In genomic region chr4:59035786-59036350, GRCm38 (mm10) we compare ENCODE assay signal across 8 mouse cellular contexts. TPM values are rescaled to one million over a fixed set of nuclear protein-coding genes. Genes with fewer than 3 reads are reported as not detected.
A peak's percentile ranks its signal among the peaks of the same experiment; 100 is the strongest.
DNase-seq lines count a peak whose midpoint lies in the region; ATAC-seq and TF ChIP-seq lines count a peak whose summit lies in the region.

No protein-coding gene starts in this region.

- H3K27ac ChIP-seq in kidney, embryonic 15.5 days, result peak overlapping the region; percentile 75; the same call in 1 of the 2 replicates
- peak overlapping the region; percentile 96 for H3K27ac ChIP-seq in hindbrain, postnatal 0 days

- H3K4me2 ChIP-seq in kidney, embryonic 15.5 days, result peak overlapping the region; percentile 86
- peak overlapping the region; percentile 64 for H3K4me2 ChIP-seq in hindbrain, postnatal 0 days (ENCODE audit: low read depth, low read length)

- H3K4me3 ChIP-seq in kidney, embryonic 15.5 days (replicated peaks), result peak overlapping the region; percentile 88
- H3K4me3 ChIP-seq in hindbrain, postnatal 0 days (ENCODE audit: low read length), result peak overlapping the region; percentile 80

- peak overlapping the region; percentile 83 for H3K9ac ChIP-seq in kidney, embryonic 15.5 days
- H3K9ac ChIP-seq in hindbrain, postnatal 0 days (replicated peaks; ENCODE audit: low read length), result peak overlapping the region; percentile 87

- no peaks in the 10 kb centered on the region for H3K27me3 ChIP-seq in kidney, embryonic 15.5 days
- H3K27me3 ChIP-seq in hindbrain, postnatal 0 days (ENCODE audit: insufficient read depth, low read length), result no peaks in the 10 kb centered on the region

- TF ChIP-seq CTCF in hindbrain, postnatal 0 days (IDR thresholded peaks at IDR 0.05; ENCODE audit: low read depth), result no peak

- no peak for DNase-seq in kidney, adult 18-20 months
- DNase-seq in CD4-positive helper T cell, adult 2 months (ENCODE audit: low read depth, low spot score), result peak; percentile 4
- peak; percentile 33 for DNase-seq in cerebellum, adult 9-10 months
- peak; percentile 8 for DNase-seq in hindbrain, postnatal 0 days (ENCODE audit: low spot score)
- no peak for DNase-seq in adrenal gland, adult 2 months
- DNase-seq in kidney, adult 8-10 months, result no peak

- H3K36me3 ChIP-seq in kidney, embryonic 15.5 days, result peaks cover 22% of the 10 kb centered on the region
- H3K36me3 ChIP-seq in hindbrain, postnatal 0 days (ENCODE audit: insufficient read depth, low read length), result no peaks in the 10 kb centered on the region

- 57% methylated on average over 18 of the region's 18 CpGs for WGBS in kidney, embryonic 15.5 days
- 53% methylated on average over 18 of the region's 18 CpGs for WGBS in hindbrain, postnatal 0 days

- peak; percentile 8; the same call in 1 of the 2 replicates for ATAC-seq in kidney, embryonic 15.5 days (replicated peaks; ENCODE audit: low FRiP score)
- peak; percentile 11; the same call in 1 of the 2 replicates for ATAC-seq in hindbrain, postnatal 0 days
- peak; percentile 9; the same call in 1 of the 2 replicates for ATAC-seq in monocyte, adult 5-6 weeks (replicated peaks; ENCODE audit: insufficient number of reproducible peaks, low FRiP score, low TSS enrichment, poor library complexity, severe bottlenecking)

- peaks cover 15% of the 10 kb centered on the region for H3K4me1 ChIP-seq in kidney, embryonic 15.5 days
- H3K4me1 ChIP-seq in hindbrain, postnatal 0 days (ENCODE audit: insufficient read depth, low read length), result peaks cover 4% of the 10 kb centered on the region; the same call in 1 of the 2 replicates

- H3K9me3 ChIP-seq in kidney, embryonic 15.5 days (replicated peaks), result no peaks in the 10 kb centered on the region
- H3K9me3 ChIP-seq in hindbrain, postnatal 0 days (ENCODE audit: low read length), result no peaks in the 10 kb centered on the region

RNA-seq across cellular contexts. Expression of gene Gng10, which starts 1.0 kb away (rescaled TPM):
- polyA plus RNA-seq in kidney, embryonic 15.5 days (2015; fragmentation: Nextera tagmentation; extraction: Ambion mirVana), result 101 and 105 TPM in 2 replicates
- 86.0 and 104 TPM in 2 replicates for total RNA-seq in hindbrain, postnatal 0 days (2014; rRNA removed)
- polyA plus RNA-seq in hindbrain, postnatal 0 days (2015; fragmentation: Nextera tagmentation; extraction: Ambion mirVana), result 184 and 189 TPM in 2 replicates
- total RNA-seq in monocyte, adult 5-6 weeks (2017), result 76.3 to 133 TPM (median 119 TPM) in 3 replicates
- total RNA-seq in adrenal gland, adult 2 months (2021), result 10 to 100 TPM; 25.1 to 38.3 TPM
- polyA plus RNA-seq in adrenal gland, adult 2 months (2012; rRNA removed), result 21.4 and 27.8 TPM in 2 replicates

RNA-seq across cellular contexts. Expression of gene Gm20503, which starts 32.9 kb away (rescaled TPM):
- polyA plus RNA-seq in kidney, embryonic 15.5 days (2015; fragmentation: Nextera tagmentation; extraction: Ambion mirVana), result 14.4 and 15.2 TPM in 2 replicates
- not detected in 2 replicates for total RNA-seq in hindbrain, postnatal 0 days (2014; rRNA removed)
- 11.7 and 18.2 TPM in 2 replicates for polyA plus RNA-seq in hindbrain, postnatal 0 days (2015; fragmentation: Nextera tagmentation; extraction: Ambion mirVana)
- total RNA-seq in monocyte, adult 5-6 weeks (2017), result not detected in 3 replicates
- total RNA-seq in adrenal gland, adult 2 months (2021), result 1 to 10 TPM in 1 of 2 experiments, not detected in 1; 2.9 TPM
- polyA plus RNA-seq in adrenal gland, adult 2 months (2012; rRNA removed), result not detected in 2 replicates

RNA-seq across cellular contexts. Expression of gene Dnajc25, which starts 41.0 kb away (rescaled TPM):
- 10.2 and 10.9 TPM in 2 replicates for polyA plus RNA-seq in kidney, embryonic 15.5 days (2015; fragmentation: Nextera tagmentation; extraction: Ambion mirVana)
- 2.7 and 5.2 TPM in 2 replicates for total RNA-seq in hindbrain, postnatal 0 days (2014; rRNA removed)
- 9.2 and 9.4 TPM in 2 replicates for polyA plus RNA-seq in hindbrain, postnatal 0 days (2015; fragmentation: Nextera tagmentation; extraction: Ambion mirVana)
- 10.7 to 15.7 TPM (median 15.3 TPM) in 3 replicates for total RNA-seq in monocyte, adult 5-6 weeks (2017)
- 10 to 100 TPM; 16.8 to 20.5 TPM for total RNA-seq in adrenal gland, adult 2 months (2021)
- 6.9 and 7.3 TPM in 2 replicates for polyA plus RNA-seq in adrenal gland, adult 2 months (2012; rRNA removed)

RNA-seq across cellular contexts. Expression of gene Ptgr1, which starts 48.9 kb away (rescaled TPM):
- 22.2 and 24.6 TPM in 2 replicates for polyA plus RNA-seq in kidney, embryonic 15.5 days (2015; fragmentation: Nextera tagmentation; extraction: Ambion mirVana)
- total RNA-seq in hindbrain, postnatal 0 days (2014; rRNA removed), result 1.3 and 3.1 TPM in 2 replicates
- polyA plus RNA-seq in hindbrain, postnatal 0 days (2015; fragmentation: Nextera tagmentation; extraction: Ambion mirVana), result 5.6 and 6.0 TPM in 2 replicates
- 1.9 to 2.7 TPM (median 2.3 TPM) in 3 replicates for total RNA-seq in monocyte, adult 5-6 weeks (2017)
- total RNA-seq in adrenal gland, adult 2 months (2021), result 10 to 100 TPM; 12.1 to 26.9 TPM
- polyA plus RNA-seq in adrenal gland, adult 2 months (2012; rRNA removed), result 2.0 and 2.4 TPM in 2 replicates

Comparison
In these comparisons a context has a peak if more than half of its experiments do, and no peak if none do; other contexts are left out.
1. DNase-seq: peak in CD4-positive helper T cell, adult 2 months (single experiment), cerebellum, adult 9-10 months (single experiment) and hindbrain, postnatal 0 days (single experiment); none in kidney, adult 18-20 months (single experiment), adrenal gland, adult 2 months (single experiment) and kidney, adult 8-10 months (0 of 2).
2. Peak in every context shown above with its lines, with median percentiles within 50 percentile points of each other: ATAC-seq.